Mouse (Mus musculus) c-Kit-positive CD71-positive TER-119-negative erythroid progenitor cells, embryonic 14.5 days (primary cell): ENCODE measurements around the gene Enoph1.

Experiments used
- DNase-seq: peaks from one replicate; pipeline ENCODE4 v3.0.0-alpha.2; 2013; ENCODE audit warnings: low read depth

Gene Enoph1

GRCm38 (mm10) chr5:100039602-100040142 lies at the start of gene Enoph1, which contains the start of gene Hnrnpdl:
Gene Enoph1 (plus strand): TSS chr5:100039985.
Gene Hnrnpdl (minus strand): TSS chr5:100039664.
- DNase-seq: peak; percentile 93

GRCm38 (mm10) chr5:99994166-99994565 lies 45.6 kb upstream of the Enoph1 start:
- no peak for DNase-seq

- DNase-seq: no peak
These were observed 45.1 kb upstream of the Enoph1 start for GRCm38 (mm10) chr5:99994680-99995079.

- no peak for DNase-seq
These were observed 39.7 kb upstream of the Enoph1 start for GRCm38 (mm10) chr5:100000048-100000447.

GRCm38 (mm10) chr5:100000500-100000899 lies 39.3 kb upstream of the Enoph1 start:
- DNase-seq: no peak

GRCm38 (mm10) chr5:100003895-100004294 lies 35.9 kb upstream of the Enoph1 start:
- DNase-seq: no peak

- DNase-seq: peak; percentile 51
These were observed 34.4 kb upstream of the Enoph1 start for GRCm38 (mm10) chr5:100005431-100005830.

- no peak for DNase-seq
These were observed 33.9 kb upstream of the Enoph1 start for GRCm38 (mm10) chr5:100005896-100006295.

- DNase-seq: no peak
These were observed 33.3 kb upstream of the Enoph1 start for GRCm38 (mm10) chr5:100006324-100007039.

GRCm38 (mm10) chr5:100007040-100007375 lies 32.8 kb upstream of the Enoph1 start:
- DNase-seq: no peak

- DNase-seq: no peak
These were observed 31.3 kb upstream of the Enoph1 start for GRCm38 (mm10) chr5:100008485-100008884.

GRCm38 (mm10) chr5:100012599-100012998 lies 27.2 kb upstream of the Enoph1 start:
- DNase-seq: no peak

- no peak for DNase-seq
These were observed 19.7 kb upstream of the Enoph1 start for GRCm38 (mm10) chr5:100020089-100020488.

GRCm38 (mm10) chr5:100024403-100024802 lies 15.4 kb upstream of the Enoph1 start:
- no peak for DNase-seq

- DNase-seq: no peak
These were observed 14.9 kb upstream of the Enoph1 start for GRCm38 (mm10) chr5:100024868-100025267.

GRCm38 (mm10) chr5:100030069-100030468 lies 9.7 kb upstream of the Enoph1 start:
- DNase-seq: no peak

- DNase-seq: no peak
These were observed 7.7 kb upstream of the Enoph1 start for GRCm38 (mm10) chr5:100032107-100032506.

GRCm38 (mm10) chr5:100032646-100033045 lies 7.1 kb upstream of the Enoph1 start:
- no peak for DNase-seq

GRCm38 (mm10) chr5:100035950-100036349 lies 3.8 kb upstream of the Enoph1 start:
- DNase-seq: no peak

- no peak for DNase-seq
These were observed 3.1 kb upstream of the Enoph1 start for GRCm38 (mm10) chr5:100036681-100037080.

- peak; percentile 72 for DNase-seq
These were observed 1.6 kb upstream of the Enoph1 start for GRCm38 (mm10) chr5:100037965-100038713.

GRCm38 (mm10) chr5:100038714-100039601 lies 827 bp upstream of the Enoph1 start:
- peak; percentile 81 for DNase-seq
